Mouse (Mus musculus) inflammation-experienced regulatory T-cells (primary cell): ENCODE data around the gene Aox2. TPM values are rescaled to one million over a fixed set of nuclear protein-coding genes. Genes with fewer than 3 reads are reported as not detected.

Source experiments
- polyA plus RNA-seq, 2 experiments: library from polyadenylated mRNA; unstranded; fragments of 100-300 nt; shearing (Covaris generic); gene quantifications; one replicate each; pipeline ENCODE4 v1.2.1; 2017

Gene Aox2
- under 1 TPM; 0.06 to 0.16 TPM for polyA plus RNA-seq

GRCm38 (mm10) chr1:58278026-58278425 is at the start of gene Aox2:
Aox2 (plus strand) TSS chr1:58278326.

GRCm38 (mm10) chr1:58392652-58393283 is 114.6 kb downstream of the Aox2 start, which contains the start of gene Bzw1:
Bzw1 (plus strand) TSS chr1:58392898.

GRCm38 (mm10) chr1:58423371-58424248 is 145.5 kb downstream of the Aox2 start, which contains the start of gene Clk1:
Clk1 (minus strand) TSS chr1:58424066.

Other genes with a start within 250 kb of the Aox2 start
- 1 to 10 TPM in 1 of 2 experiments, under 1 TPM in 1; 0.10 to 1.2 TPM for gene Aox1, start 248.4 kb upstream of the Aox2 start, polyA plus RNA-seq
- gene Aox3, start 165.2 kb upstream of the Aox2 start, polyA plus RNA-seq: under 1 TPM in 1 of 2 experiments, not detected in 1; 0.61 TPM
- 1 to 10 TPM in 1 of 2 experiments, under 1 TPM in 1; 0.74 to 1.5 TPM for gene Aox4, start 67.9 kb upstream of the Aox2 start, polyA plus RNA-seq
- 100 to 1,000 TPM; 325 to 394 TPM for gene Bzw1, start 114.6 kb downstream of the Aox2 start, polyA plus RNA-seq
- 100 to 1,000 TPM; 323 to 352 TPM for gene Clk1, start 145.7 kb downstream of the Aox2 start, polyA plus RNA-seq
- 10 to 100 TPM; 29.0 to 35.6 TPM for gene Nif3l1, start 166.8 kb downstream of the Aox2 start, polyA plus RNA-seq
- 10 to 100 TPM; 50.0 to 66.4 TPM for gene Ppil3, start 167.2 kb downstream of the Aox2 start, polyA plus RNA-seq
- gene Orc2, start 226.8 kb downstream of the Aox2 start, polyA plus RNA-seq: 10 to 100 TPM; 24.6 to 32.0 TPM